Mouse (Mus musculus) heart, adult 2 months (tissue): ENCODE results near the gene Lbhd1.

Source experiments
- CTCF ChIP-seq: fragments of 200-600 bp; IDR thresholded peaks from 2 replicates; pipeline ENCODE4 v1.8.1; 2022; ENCODE audit warnings: antibody characterized with exemption, mild to moderate bottlenecking, moderate library complexity
- EP300 ChIP-seq: fragments of 200-500 bp; IDR thresholded peaks from 2 replicates; pipeline ENCODE4 v1.6.1; 2011; ENCODE audit warnings: low read depth, low read length, control low read depth; ENCODE audit not compliant: insufficient read depth
- POLR2A ChIP-seq: fragments of 200-500 bp; IDR thresholded peaks from 2 replicates; pipeline ENCODE4 v1.6.1; 2011; ENCODE audit warnings: mild to moderate bottlenecking, low read depth, low read length, control low read depth; ENCODE audit not compliant: insufficient read depth

GRCm38 (mm10) chr19:8852236-8852928, 31.1 kb upstream of the Lbhd1 start:
- TF ChIP-seq POLR2A (no peak), CTCF (no peak), EP300 (no peak)
